Mouse (Mus musculus): ENCODE data around the gene Ang6. TPM values are rescaled to one million over a fixed set of nuclear protein-coding genes. Genes with fewer than 3 reads are reported as not detected.
"Not testable (repeated sequence)": the region's sequence is repeated elsewhere in the genome, so short reads cannot be mapped to it uniquely, and the experiment has no call there.

The Ang6 gene
- polyA plus RNA-seq (2015; fragmentation: Nextera tagmentation; extraction: Ambion mirVana), result not detected in 2 replicates

DNA sequence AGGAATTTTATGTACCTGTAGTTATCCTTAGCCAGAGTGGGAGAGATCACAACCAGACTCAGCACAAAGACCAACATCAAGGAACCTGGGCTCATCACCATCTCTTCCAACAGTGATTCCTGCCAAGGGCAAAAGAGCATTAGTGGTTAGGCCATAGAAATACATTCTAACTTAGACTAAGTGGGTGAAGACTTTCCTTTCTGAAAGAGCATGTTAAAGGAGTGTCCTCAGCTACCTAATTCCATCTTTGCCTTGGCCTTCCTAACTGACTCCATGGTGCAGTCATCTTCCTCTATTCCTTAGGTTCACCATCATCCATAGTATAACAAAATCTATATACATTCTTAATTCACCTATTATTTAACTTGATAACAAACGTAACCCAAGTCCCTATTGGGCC is at the start of gene Ang6:
TSS of gene Ang6 (minus strand) at position 101 of the 400 bp plus-strand sequence.
- H3K9me3 ChIP-seq, result no peaks in the 10 kb centered on the region
- H3K4me2 ChIP-seq (replicated peaks), result no peak within 1 kb of the TSS
- H3K4me1 ChIP-seq, result no peaks in the 10 kb centered on the region
- no peak within 1 kb of the TSS for H3K9ac ChIP-seq (replicated peaks)
- WGBS, result 77% methylated on average over 1 of the region's 1 CpGs
- H3K27ac ChIP-seq (replicated peaks), result no peak within 1 kb of the TSS
- H3K4me3 ChIP-seq, result no peak within 1 kb of the TSS
- H3K36me3 ChIP-seq, result no peaks in the 10 kb centered on the region
- no peak for ATAC-seq (replicated peaks)
- no peaks in the 10 kb centered on the region for H3K27me3 ChIP-seq

DNA sequence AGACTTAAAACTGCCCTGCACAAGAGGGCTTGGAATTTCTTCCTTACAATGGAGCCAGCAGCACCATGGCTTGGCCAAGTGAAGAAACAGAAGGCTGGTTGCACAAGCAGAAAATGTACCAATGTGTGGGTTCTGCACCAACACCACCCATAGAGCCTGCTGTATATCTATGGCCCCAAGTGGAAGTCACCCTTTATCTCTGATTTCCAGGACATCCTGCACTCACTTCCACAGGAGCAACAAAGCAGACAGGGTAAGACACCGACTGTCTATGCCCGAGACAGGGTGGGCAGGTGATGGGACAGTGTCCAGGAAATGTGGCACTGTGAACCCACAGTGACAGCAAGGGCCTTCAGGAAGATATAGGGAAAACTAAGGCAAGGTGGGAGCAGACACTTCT is 44.5 kb upstream of the Ang6 start:
- WGBS, result 95% methylated on average over 2 of the region's 2 CpGs
- ATAC-seq (replicated peaks), result not testable (repeated sequence)

DNA sequence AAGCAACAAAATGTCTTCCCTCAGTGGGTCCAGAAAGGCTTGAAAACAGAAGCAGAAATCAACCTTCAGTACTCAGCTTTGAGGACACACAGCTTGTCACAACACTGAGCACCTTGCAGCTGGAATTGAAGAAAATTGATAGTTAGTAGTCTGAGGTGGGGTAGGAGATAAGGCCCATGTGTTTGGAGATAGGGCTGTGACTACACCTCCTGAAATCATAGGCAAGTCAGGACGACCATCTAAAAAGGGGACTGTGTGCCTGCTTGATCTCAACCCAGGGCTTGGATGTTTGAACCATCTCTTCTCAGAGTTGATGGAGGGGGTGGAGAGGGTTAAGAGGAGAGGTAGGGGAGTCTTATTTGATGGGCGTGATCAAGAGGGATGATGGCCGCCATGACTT is 29.8 kb upstream of the Ang6 start:
- H3K27ac ChIP-seq (replicated peaks); H3K4me3 ChIP-seq; H3K4me1 ChIP-seq; H3K9me3 ChIP-seq; H3K4me2 ChIP-seq (replicated peaks); ATAC-seq (replicated peaks); H3K9ac ChIP-seq (replicated peaks); H3K36me3 ChIP-seq; H3K27me3 ChIP-seq: not testable (repeated sequence)
- WGBS, result 85% methylated on average over 1 of the region's 3 CpGs

More for the DNA sequence above, 44.5 kb upstream of the Ang6 start:
- H3K4me1 ChIP-seq; H3K9ac ChIP-seq (replicated peaks); H3K27me3 ChIP-seq; H3K9me3 ChIP-seq; H3K4me2 ChIP-seq (replicated peaks); H3K27ac ChIP-seq (replicated peaks); H3K4me3 ChIP-seq; H3K36me3 ChIP-seq: not testable (repeated sequence)

DNA sequence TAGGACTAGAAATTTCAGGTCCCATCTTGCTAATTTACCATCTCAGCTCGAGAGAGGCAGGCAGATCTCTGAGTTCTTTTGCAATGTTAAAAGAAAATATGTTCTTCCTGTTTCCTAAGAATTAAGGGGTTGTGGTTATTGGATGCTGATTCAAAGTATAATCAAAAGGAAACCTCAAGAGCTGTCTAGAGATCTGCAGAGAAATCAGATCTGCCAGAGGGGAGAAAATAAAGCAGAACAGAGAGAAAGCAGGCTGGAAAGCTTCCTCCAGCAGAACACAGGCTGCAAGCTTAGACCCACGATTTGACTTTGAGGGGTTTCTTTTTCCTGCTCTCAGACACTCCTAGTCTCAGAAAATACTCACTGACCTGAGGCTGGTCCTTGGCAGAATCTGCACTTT is 7.6 kb upstream of the Ang6 start:
- H3K4me2 ChIP-seq (replicated peaks); H3K9me3 ChIP-seq; H3K9ac ChIP-seq (replicated peaks); H3K36me3 ChIP-seq; H3K27me3 ChIP-seq; H3K4me3 ChIP-seq; H3K27ac ChIP-seq (replicated peaks); ATAC-seq (replicated peaks); H3K4me1 ChIP-seq: not testable (repeated sequence)
- WGBS, result 73% methylated on average over 2 of the region's 2 CpGs

DNA sequence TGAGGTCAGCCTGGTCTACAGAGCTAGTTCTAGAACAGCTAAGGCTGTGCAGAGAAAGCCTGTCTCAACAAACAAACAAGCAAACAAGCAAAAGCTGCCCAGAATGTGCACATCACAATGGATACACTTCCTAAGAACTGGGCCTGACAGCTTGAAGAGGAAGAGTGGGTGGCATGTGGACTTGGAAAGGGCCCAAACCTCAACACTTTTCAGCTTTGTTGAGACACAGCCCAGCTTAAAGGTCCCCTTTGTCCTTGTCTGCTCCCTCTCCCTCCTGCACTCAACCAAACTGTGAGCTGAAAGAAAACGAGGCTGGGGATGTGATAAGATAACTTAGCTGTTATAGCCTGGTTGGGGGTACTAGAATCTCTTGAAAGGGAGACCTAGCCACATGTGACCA is 6.0 kb upstream of the Ang6 start:
- H3K9me3 ChIP-seq; H3K4me1 ChIP-seq; H3K27ac ChIP-seq (replicated peaks); H3K9ac ChIP-seq (replicated peaks); H3K27me3 ChIP-seq; H3K4me2 ChIP-seq (replicated peaks); H3K4me3 ChIP-seq; ATAC-seq (replicated peaks); H3K36me3 ChIP-seq: not testable (repeated sequence)
- WGBS, result no CpG with 5 or more reads among the region's 1 CpGs

DNA sequence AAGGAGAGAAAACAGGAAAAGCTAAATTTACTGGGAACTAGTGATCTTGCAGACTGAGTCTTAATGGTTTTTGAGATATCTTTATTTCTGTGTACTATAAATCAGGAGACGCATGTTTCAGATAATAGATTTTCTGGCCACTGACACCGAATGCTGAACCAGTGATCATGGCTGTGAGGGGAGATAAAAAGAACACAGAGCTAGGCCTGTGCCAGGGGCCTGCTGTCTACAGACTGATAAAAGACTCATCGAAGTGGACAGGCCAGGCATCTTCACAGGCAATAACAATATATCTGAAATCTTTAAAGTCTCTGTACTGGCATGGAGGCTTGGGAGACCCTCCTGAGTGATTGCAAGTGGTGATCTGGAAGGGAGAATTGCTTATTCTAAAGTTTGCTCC is 469 bp downstream of the Ang6 start:
- Histone ChIP-seq H3K9ac (replicated peaks) (no peak overlapping the region), H3K27ac (replicated peaks) (no peak overlapping the region), H3K27me3 (no peaks in the 10 kb centered on the region), H3K4me2 (replicated peaks) (no peak overlapping the region), H3K4me3 (no peak overlapping the region), H3K4me1 (no peaks in the 10 kb centered on the region), H3K9me3 (no peaks in the 10 kb centered on the region), H3K36me3 (no peaks in the 10 kb centered on the region)
- 90% methylated on average over 3 of the region's 3 CpGs for WGBS
- ATAC-seq (replicated peaks), result no peak

DNA sequence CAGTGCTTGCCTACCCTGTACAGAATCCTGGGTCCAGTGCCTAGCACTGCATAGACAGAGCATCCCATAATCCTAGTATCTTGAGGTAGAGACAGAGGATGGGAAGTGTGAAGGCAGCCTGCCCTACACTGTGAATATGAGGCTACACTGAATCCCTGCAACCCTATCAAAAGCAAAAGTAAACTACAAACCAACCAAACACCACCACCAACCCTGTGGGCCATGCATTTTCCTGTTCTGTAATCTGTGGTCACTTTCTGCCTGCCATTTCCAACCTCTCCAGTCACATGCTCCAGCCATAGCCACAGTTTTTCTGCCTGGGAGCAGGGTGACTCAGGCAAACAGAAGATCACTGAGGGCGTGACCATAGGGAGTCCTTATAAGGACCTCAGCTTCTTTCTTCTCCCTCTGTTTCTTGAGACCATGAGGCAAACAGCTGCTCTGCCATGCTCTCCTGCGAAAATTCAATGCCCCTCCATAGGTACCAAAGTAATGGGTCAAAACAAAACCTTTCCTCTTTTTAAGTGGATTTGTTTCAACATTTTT is 3.5 kb downstream of the Ang6 start:
- H3K9me3 ChIP-seq; H3K27me3 ChIP-seq; H3K36me3 ChIP-seq; H3K4me3 ChIP-seq; H3K27ac ChIP-seq (replicated peaks); ATAC-seq (replicated peaks); H3K4me1 ChIP-seq; H3K4me2 ChIP-seq (replicated peaks); H3K9ac ChIP-seq (replicated peaks): not testable (repeated sequence)
- WGBS, result 77% methylated on average over 2 of the region's 2 CpGs

DNA sequence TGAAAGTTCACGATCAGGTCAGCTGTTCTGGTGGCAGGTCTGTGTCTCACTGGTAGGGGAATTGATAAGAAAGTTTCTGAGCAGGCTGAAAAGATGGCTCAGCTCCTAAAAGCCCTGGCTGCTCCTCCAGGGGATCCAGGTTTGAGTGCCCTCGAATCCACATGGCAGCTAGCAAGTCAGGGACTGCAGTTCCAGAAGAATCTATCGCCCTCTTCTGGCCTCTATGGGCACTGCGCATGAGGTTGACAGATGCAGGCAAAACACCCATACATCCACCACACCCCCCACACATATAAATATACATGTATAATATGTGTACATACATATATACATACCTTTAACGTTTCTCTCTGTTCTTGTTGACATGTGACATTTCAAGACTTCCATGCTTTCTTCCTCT is 14.7 kb downstream of the Ang6 start:
- not testable (repeated sequence) for H3K4me3 ChIP-seq; H3K9ac ChIP-seq (replicated peaks); H3K27ac ChIP-seq (replicated peaks); H3K27me3 ChIP-seq; H3K4me2 ChIP-seq (replicated peaks); H3K9me3 ChIP-seq; H3K4me1 ChIP-seq; H3K36me3 ChIP-seq
- WGBS, result 17% methylated on average over 5 of the region's 5 CpGs
- ATAC-seq (replicated peaks), result 0 out of 2 replicates have a peak, but pooled peaks have one; percentile 44

DNA sequence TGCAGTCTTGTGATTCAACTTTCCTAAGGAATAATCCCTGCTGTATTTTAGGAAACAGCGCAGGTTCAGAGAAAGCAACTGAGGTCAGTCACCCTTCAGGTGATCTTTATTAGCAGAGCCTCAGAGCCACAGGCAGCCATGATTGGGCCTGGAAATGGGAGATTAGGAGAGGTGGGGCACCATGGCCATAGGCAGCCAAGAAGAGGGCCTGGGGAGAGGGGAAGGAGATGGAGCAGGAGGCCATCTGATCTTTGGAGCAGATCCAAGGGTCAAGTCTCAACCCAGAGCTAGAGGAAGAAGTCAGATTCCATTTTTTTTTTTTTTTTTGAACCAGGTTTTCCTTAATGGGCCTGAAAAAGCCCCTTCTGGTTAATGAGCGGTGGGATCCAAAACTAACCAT is 15.9 kb downstream of the Ang6 start:
- no peak overlapping the region for H3K4me3 ChIP-seq

DNA sequence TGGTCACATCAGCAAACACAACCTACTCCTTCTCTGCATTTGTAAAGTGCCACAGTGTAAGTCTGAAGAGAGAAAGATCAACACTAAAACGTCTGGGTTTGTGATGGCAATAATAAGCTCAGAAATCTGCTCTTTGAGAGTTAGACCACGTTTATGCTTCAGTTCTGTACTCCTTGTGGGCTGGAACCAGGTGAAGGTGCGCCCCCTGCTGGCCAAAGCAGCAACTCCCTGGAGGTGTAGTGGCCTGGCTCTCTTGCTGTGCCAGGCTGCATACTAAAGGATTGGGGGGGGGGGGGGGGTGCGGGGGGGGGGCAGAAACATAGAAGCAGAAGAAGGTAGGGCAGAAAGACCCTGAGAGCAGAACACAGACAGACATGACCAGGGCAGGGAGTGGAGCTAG is 18.2 kb downstream of the Ang6 start:
- Histone ChIP-seq H3K4me2 (replicated peaks) (no peak overlapping the region), H3K9me3 (no peaks in the 10 kb centered on the region), H3K9ac (replicated peaks) (no peak overlapping the region), H3K4me1 (no peaks in the 10 kb centered on the region), H3K27me3 (no peaks in the 10 kb centered on the region), H3K4me3 (no peak overlapping the region), H3K27ac (replicated peaks) (no peak overlapping the region), H3K36me3 (no peaks in the 10 kb centered on the region)
- ATAC-seq (replicated peaks), result peak; percentile 88
- WGBS, result 0% methylated on average over 3 of the region's 4 CpGs

More for the DNA sequence above, 15.9 kb downstream of the Ang6 start:
- no peaks in the 10 kb centered on the region for H3K4me1 ChIP-seq
- 84% methylated on average over 2 of the region's 2 CpGs for WGBS
- no peaks in the 10 kb centered on the region for H3K36me3 ChIP-seq
- no peak for ATAC-seq (replicated peaks)
- no peaks in the 10 kb centered on the region for H3K9me3 ChIP-seq
- H3K27me3 ChIP-seq, result no peaks in the 10 kb centered on the region
- H3K27ac ChIP-seq (replicated peaks), result no peak overlapping the region
- H3K4me2 ChIP-seq (replicated peaks), result no peak overlapping the region
- H3K9ac ChIP-seq (replicated peaks), result no peak overlapping the region

DNA sequence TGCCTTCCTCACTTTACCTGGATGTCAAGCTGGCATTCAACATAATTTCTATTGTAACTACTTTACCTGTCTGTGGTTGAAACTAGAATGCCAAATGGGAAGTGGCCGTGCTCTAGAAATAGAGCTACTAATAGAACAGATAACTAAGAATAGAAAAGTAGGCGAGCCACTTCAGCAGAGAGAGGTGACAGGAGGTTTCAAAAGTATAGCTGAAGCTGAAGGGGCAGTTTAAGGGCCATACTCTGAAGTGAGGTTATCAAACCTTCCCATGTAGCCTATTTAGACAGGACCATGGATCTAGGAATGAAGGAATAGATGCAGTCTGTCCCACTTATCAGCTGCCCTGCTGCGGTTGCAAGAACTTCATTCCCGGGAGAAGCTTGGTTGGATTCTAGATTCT is 18.6 kb downstream of the Ang6 start:
- Histone ChIP-seq H3K36me3 (no peaks in the 10 kb centered on the region), H3K27ac (replicated peaks) (no peak overlapping the region), H3K4me3 (no peak overlapping the region), H3K9ac (replicated peaks) (no peak overlapping the region), H3K9me3 (no peaks in the 10 kb centered on the region), H3K27me3 (no peaks in the 10 kb centered on the region), H3K4me1 (no peaks in the 10 kb centered on the region), H3K4me2 (replicated peaks) (no peak overlapping the region)
- 75% methylated on average over 4 of the region's 4 CpGs for WGBS
- ATAC-seq (replicated peaks), result no peak

DNA sequence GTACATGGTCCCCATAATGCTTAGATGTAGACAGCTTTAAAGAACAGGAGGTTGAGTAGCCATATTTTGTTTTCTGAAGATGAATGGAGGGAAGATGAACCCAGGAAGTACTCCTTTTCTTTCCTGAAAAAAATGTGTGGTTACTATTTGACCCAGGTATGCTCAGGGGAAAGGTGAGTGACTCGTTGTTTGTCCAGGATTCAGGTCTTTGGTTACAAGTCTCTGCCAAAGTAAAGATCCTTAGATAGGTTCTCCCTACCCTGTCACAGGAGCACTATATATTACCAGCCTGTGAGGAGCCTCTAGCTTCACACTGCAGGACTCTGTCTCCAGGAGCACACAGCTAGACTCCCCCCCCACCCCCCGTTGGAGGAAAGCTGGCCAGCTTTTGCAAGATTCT is 45.3 kb downstream of the Ang6 start, which contains the start of gene Ang5:
TSS of gene Ang5 (plus strand) at position 301 of the 400 bp plus-strand sequence.
- not testable (repeated sequence) for H3K4me3 ChIP-seq; H3K36me3 ChIP-seq; H3K9me3 ChIP-seq; H3K9ac ChIP-seq (replicated peaks); H3K4me1 ChIP-seq; H3K27ac ChIP-seq (replicated peaks); H3K4me2 ChIP-seq (replicated peaks); H3K27me3 ChIP-seq; ATAC-seq (replicated peaks)
- WGBS, result no CpG with 5 or more reads among the region's 2 CpGs

DNA sequence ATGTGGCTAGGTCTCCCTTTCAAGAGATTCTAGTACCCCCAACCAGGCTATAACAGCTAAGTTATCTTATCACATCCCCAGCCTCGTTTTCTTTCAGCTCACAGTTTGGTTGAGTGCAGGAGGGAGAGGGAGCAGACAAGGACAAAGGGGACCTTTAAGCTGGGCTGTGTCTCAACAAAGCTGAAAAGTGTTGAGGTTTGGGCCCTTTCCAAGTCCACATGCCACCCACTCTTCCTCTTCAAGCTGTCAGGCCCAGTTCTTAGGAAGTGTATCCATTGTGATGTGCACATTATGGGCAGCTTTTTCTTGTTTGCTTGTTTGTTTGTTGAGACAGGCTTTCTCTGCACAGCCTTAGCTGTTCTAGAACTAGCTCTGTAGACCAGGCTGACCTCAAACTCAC is 47.0 kb downstream of the Ang6 start:
- not testable (repeated sequence) for H3K27ac ChIP-seq (replicated peaks); ATAC-seq (replicated peaks); H3K4me2 ChIP-seq (replicated peaks); H3K27me3 ChIP-seq; H3K36me3 ChIP-seq; H3K4me3 ChIP-seq; H3K4me1 ChIP-seq; H3K9me3 ChIP-seq; H3K9ac ChIP-seq (replicated peaks)
- no CpG with 5 or more reads among the region's 1 CpGs for WGBS

All from forebrain, embryonic 15.5 days (tissue).